Mouse (Mus musculus) MEL (cell line): Measurements from ENCODE around the gene Pola1. TPM values are rescaled to one million over a fixed set of nuclear protein-coding genes. Genes with fewer than 3 reads are reported as not detected.

Source experiments
- DNase-seq: peaks from one replicate; pipeline ENCODE4 v3.0.0; 2011; ENCODE audit warnings: low read depth, low spot score
- H3K27ac ChIP-seq: 2 replicates; pipeline ENCODE4 v1.5.1; 2012; ENCODE audit warnings: low read depth, mild to moderate bottlenecking, control low read depth, low read length, moderate library complexity; ENCODE audit not compliant: control insufficient read depth
- H3K27me3 ChIP-seq, 2 experiments: fragments of 150-350 bp in 1 of 2; sonication (generic) in 1 of 2; 2 replicates each; pipeline ENCODE4 v1.6.1; 2012; ENCODE audit warnings: low read length in 2 of 2, mild to moderate bottlenecking in 2 of 2, improper control_type of control experiment in 1 of 2, moderate library complexity in 1 of 2; ENCODE audit not compliant: insufficient read depth in 2 of 2, control insufficient read depth in 1 of 2
- H3K36me3 ChIP-seq, 2 experiments: 2 replicates each; pipeline ENCODE4 v1.6.1; 2012 to 2014; ENCODE audit warnings: low read length in 2 of 2, improper control_type of control experiment in 1 of 2, inconsistent platforms in 1 of 2, mild to moderate bottlenecking in 1 of 2; ENCODE audit not compliant: insufficient read depth in 2 of 2, control insufficient read depth in 1 of 2
- H3K4me1 ChIP-seq, 2 experiments: fragments of 150-350 bp in 1 of 2; sonication (generic) in 1 of 2; 2 replicates each; pipeline ENCODE4 v1.6.1; 2012; ENCODE audit warnings: low read length in 2 of 2, improper control_type of control experiment in 1 of 2, mild to moderate bottlenecking in 1 of 2; ENCODE audit not compliant: insufficient read depth in 2 of 2, control insufficient read depth in 1 of 2
- H3K4me3 ChIP-seq, 2 experiments: fragments of 150-350 bp in 1 of 2; sonication (generic) in 1 of 2; 2 replicates each; pipeline ENCODE4 v1.5.1; 2012; ENCODE audit warnings: low read depth in 2 of 2, low read length in 2 of 2, mild to moderate bottlenecking in 2 of 2, moderate library complexity in 2 of 2, control low read depth in 1 of 2, improper control_type of control experiment in 1 of 2; ENCODE audit not compliant: control insufficient read depth in 1 of 2, insufficient read depth in 1 of 2
- H3K79me2 ChIP-seq: 2 replicates; pipeline ENCODE4 v1.6.1; 2012; ENCODE audit warnings: mild to moderate bottlenecking, low read length, moderate library complexity; ENCODE audit not compliant: control insufficient read depth, poor library complexity, insufficient read depth
- H3K9ac ChIP-seq: 2 replicates; pipeline ENCODE4 v1.6.1; 2012; ENCODE audit warnings: low read depth, mild to moderate bottlenecking, control low read depth, low read length, moderate library complexity; ENCODE audit not compliant: control insufficient read depth, poor library complexity, severe bottlenecking
- H3K9me3 ChIP-seq: fragments of 150-350 bp; sonication (generic); replicated peaks from 2 replicates; pipeline ENCODE4 v1.6.1; 2012; ENCODE audit warnings: mild to moderate bottlenecking, low read length, improper control_type of control experiment, moderate library complexity; ENCODE audit not compliant: insufficient read depth
- BHLHE40 ChIP-seq: IDR thresholded peaks from 2 replicates; pipeline ENCODE4 v1.6.1; 2012; ENCODE audit warnings: low read depth, mild to moderate bottlenecking, inconsistent platforms, low read length, improper control_type of control experiment, borderline replicate concordance
- CHD1 ChIP-seq: IDR thresholded peaks from 2 replicates; pipeline ENCODE4 v1.6.1; 2012; ENCODE audit warnings: low read depth, mild to moderate bottlenecking, inconsistent platforms, low read length, improper control_type of control experiment
- CTCF ChIP-seq, 3 experiments: IDR thresholded peaks in 2 of 3; conservative IDR thresholded peaks in 1 of 3; 2 replicates each; pipeline ENCODE4 v1.5.1; 2011 to 2012; ENCODE audit warnings: low read length in 3 of 3, low read depth in 2 of 3, mild to moderate bottlenecking in 2 of 3, improper control_type of control experiment in 1 of 3, inconsistent platforms in 1 of 3, mixed read lengths in 1 of 3, moderate library complexity in 1 of 3; ENCODE audit not compliant: control insufficient read depth in 1 of 3, insufficient read depth in 1 of 3, poor library complexity in 1 of 3, severe bottlenecking in 1 of 3
- ELF1 ChIP-seq: IDR thresholded peaks from 2 replicates; pipeline ENCODE4 v1.6.1; 2014; ENCODE audit warnings: low read depth, mild to moderate bottlenecking, inconsistent platforms, low read length, improper control_type of control experiment, moderate library complexity
- EP300 ChIP-seq, 2 experiments: IDR thresholded peaks; 2 replicates each; pipeline ENCODE4 v1.6.1; 2011; ENCODE audit warnings: improper control_type of control experiment in 2 of 2, low read length in 2 of 2, low read depth in 1 of 2, mild to moderate bottlenecking in 1 of 2
- GATA1 ChIP-seq: IDR thresholded peaks from 2 replicates; pipeline ENCODE4 v1.6.1; 2011; ENCODE audit warnings: low read depth, low read length, improper control_type of control experiment
- KAT2A ChIP-seq: conservative IDR thresholded peaks from 2 replicates; pipeline ENCODE4 v1.6.1; 2012; ENCODE audit warnings: low read depth, low read length, improper control_type of control experiment, inconsistent platforms
- MAFK ChIP-seq: IDR thresholded peaks from 2 replicates; pipeline ENCODE4 v1.6.1; 2011; ENCODE audit warnings: low read depth, mild to moderate bottlenecking, low read length, improper control_type of control experiment, borderline replicate concordance
- MAX ChIP-seq: IDR thresholded peaks from 2 replicates; pipeline ENCODE4 v1.6.1; 2011; ENCODE audit warnings: low read length, improper control_type of control experiment
- MAZ ChIP-seq: IDR thresholded peaks from 2 replicates; pipeline ENCODE4 v1.6.1; 2012; ENCODE audit warnings: low read depth, mild to moderate bottlenecking, inconsistent platforms, low read length, improper control_type of control experiment
- MXI1 ChIP-seq: IDR thresholded peaks from 2 replicates; pipeline ENCODE4 v1.6.1; 2011; ENCODE audit warnings: mild to moderate bottlenecking, low read depth, low read length, improper control_type of control experiment
- MYC ChIP-seq: IDR thresholded peaks from 2 replicates; pipeline ENCODE4 v1.6.1; 2011; ENCODE audit warnings: low read depth, mild to moderate bottlenecking, low read length, improper control_type of control experiment, moderate library complexity
- POLR2AphosphoS5 ChIP-seq: IDR thresholded peaks from 2 replicates; pipeline ENCODE4 v1.6.1; 2012; ENCODE audit warnings: low read depth, borderline replicate concordance, mild to moderate bottlenecking, inconsistent platforms, low read length, moderate library complexity, mixed read lengths
- RCOR1 ChIP-seq: IDR thresholded peaks from 2 replicates; pipeline ENCODE4 v1.6.1; 2012; ENCODE audit warnings: low read depth, mild to moderate bottlenecking, inconsistent platforms, low read length, improper control_type of control experiment
- SIN3A ChIP-seq: IDR thresholded peaks from 2 replicates; pipeline ENCODE4 v1.6.1; 2012; ENCODE audit warnings: low read length, improper control_type of control experiment, inconsistent platforms
- TBP ChIP-seq: IDR thresholded peaks from 2 replicates; pipeline ENCODE4 v1.8.0; 2011; ENCODE audit warnings: low read depth, low read length, improper control_type of control experiment
- TCF12 ChIP-seq: IDR thresholded peaks from 2 replicates; pipeline ENCODE4 v1.6.1; 2014; ENCODE audit warnings: low read depth, mild to moderate bottlenecking, inconsistent platforms, low read length, improper control_type of control experiment, moderate library complexity
- UBTF ChIP-seq: IDR thresholded peaks from 2 replicates; pipeline ENCODE4 v1.6.1; 2012; ENCODE audit warnings: low read depth, mild to moderate bottlenecking, inconsistent platforms, low read length, improper control_type of control experiment, moderate library complexity, borderline replicate concordance; ENCODE audit not compliant: insufficient read depth
- USF2 ChIP-seq, 2 experiments: IDR thresholded peaks; 2 replicates each; pipeline ENCODE4 v1.6.1; 2011 to 2012; ENCODE audit warnings: improper control_type of control experiment in 2 of 2, low read length in 2 of 2, borderline replicate concordance in 1 of 2, inconsistent platforms in 1 of 2, low read depth in 1 of 2, mild to moderate bottlenecking in 1 of 2; ENCODE audit not compliant: insufficient read depth in 1 of 2
- ZKSCAN1 ChIP-seq: IDR thresholded peaks from 2 replicates; pipeline ENCODE4 v1.6.1; 2012; ENCODE audit warnings: low read depth, mild to moderate bottlenecking, inconsistent platforms, low read length, improper control_type of control experiment, moderate library complexity
- ZNF384 ChIP-seq: IDR thresholded peaks from 2 replicates; pipeline ENCODE4 v1.6.1; 2012; ENCODE audit warnings: low read depth, mild to moderate bottlenecking, inconsistent platforms, low read length, improper control_type of control experiment
- polyA plus RNA-seq, 2 experiments: library from polyadenylated mRNA; stranded (reverse) in 1 of 2; unstranded in 1 of 2; fragments of >175 nt in 1 of 2; fragments of >200 nt in 1 of 2; gene quantifications; 2 replicates each; pipeline versions ENCODE4 v1.2.1 to v1.2.4; 2012; ENCODE audit warnings: low replicate concordance in 2 of 2, low read depth in 1 of 2; ENCODE audit not compliant: insufficient read length in 2 of 2, insufficient read depth in 1 of 2, missing spikeins in 1 of 2
- total RNA-seq: library from RNA; depleted of rRNA; stranded (reverse); fragments of 300-350 nt; gene quantifications from 2 replicates; pipeline ENCODE4 v1.2.3, GENCODE M21; 2012

The Pola1 gene
- total and polyA plus RNA-seq, 3 experiments = 26.8 to 38.7 (median 36.1) TPM

- H3K4me1 ChIP-seq = peaks cover 7 to 12% of the 10 kb centered on the region in 2 experiments
- DNase-seq = peak; percentile 24
Observed at GRCm38 (mm10) chrX:93650738-93651137, 18.8 kb upstream of the Pola1 start.

GRCm38 (mm10) chrX:93644022-93644421 is 12.1 kb upstream of the Pola1 start:
- no peaks in the 10 kb centered on the region for H3K9me3 ChIP-seq
- H3K27me3 ChIP-seq = no peaks in the 10 kb centered on the region
- no peaks in the 10 kb centered on the region for H3K79me2 ChIP-seq
- H3K36me3 ChIP-seq = peaks cover 0 to 15% of the 10 kb centered on the region in 2 experiments; a peak in 2 of 4 replicates
- no peak overlapping the region; the same call in 1 of the 2 replicates for H3K9ac ChIP-seq
- H3K27ac ChIP-seq = peak overlapping the region; percentile 19; the same call in 1 of the 2 replicates
- TF ChIP-seq GATA1 (peak; percentile 6; the same call in 1 of the 2 replicates), SIN3A (peak; percentile 36; the same call in 1 of the 2 replicates), RCOR1 (no peak), MXI1 (no peak), EP300 (IDR thresholded peaks at IDR 0.05; ENCODE audit: low read depth in 1 of 2, low read length in 2 of 2) (peak in 1 of 2 experiments; percentile 6; a peak in 1 of 4 replicates), ELF1 (0 out of 2 replicates have a peak, but pooled peaks have one; percentile 18)
- H3K4me1 ChIP-seq = peaks cover 3% of the 10 kb centered on the region in 2 experiments; a peak in 1 of 4 replicates
- H3K4me3 ChIP-seq = peak overlapping the region in 1 of 2 experiments; percentile 41; a peak in 2 of 4 replicates
- peak; percentile 71 for DNase-seq

More at GRCm38 (mm10) chrX:93650738-93651137, 18.8 kb upstream of the Pola1 start:
- no peaks in the 10 kb centered on the region for H3K9me3 ChIP-seq
- H3K4me3 ChIP-seq = no peak overlapping the region
- H3K27ac ChIP-seq = no peak overlapping the region
- peak; percentile 60 for TF ChIP-seq ZNF384
- TF ChIP-seq EP300 (IDR thresholded peaks at IDR 0.05; ENCODE audit: low read depth in 1 of 2, low read length in 2 of 2) = peak in 1 of 2 experiments; percentile 51; a peak in 1 of 4 replicates
- TF ChIP-seq GATA1 = peak; percentile 70
- TF ChIP-seq TBP = no peak
- H3K79me2 ChIP-seq = no peaks in the 10 kb centered on the region
- H3K9ac ChIP-seq = no peak overlapping the region
- H3K27me3 ChIP-seq = no peaks in the 10 kb centered on the region
- H3K36me3 ChIP-seq = peaks cover 0 to 11% of the 10 kb centered on the region in 2 experiments; a peak in 2 of 4 replicates

- Histone ChIP-seq H3K27ac (peak overlapping the region; percentile 19; the same call in 1 of the 2 replicates), H3K9ac (no peak overlapping the region)
Observed at GRCm38 (mm10) chrX:93643600-93643999, 11.6 kb upstream of the Pola1 start.

More at GRCm38 (mm10) chrX:93643600-93643999, 11.6 kb upstream of the Pola1 start:
- H3K27me3 ChIP-seq = no peaks in the 10 kb centered on the region
- peaks cover 3% of the 10 kb centered on the region in 2 experiments; a peak in 1 of 4 replicates for H3K4me1 ChIP-seq
- no peaks in the 10 kb centered on the region for H3K9me3 ChIP-seq
- H3K4me3 ChIP-seq = no peak overlapping the region
- DNase-seq = peak; percentile 22
- H3K79me2 ChIP-seq = no peaks in the 10 kb centered on the region
- peaks cover 0 to 15% of the 10 kb centered on the region in 2 experiments; a peak in 2 of 4 replicates for H3K36me3 ChIP-seq
- no peak for TF ChIP-seq ELF1
- TF ChIP-seq ZKSCAN1 = no peak
- no peak for TF ChIP-seq MAZ
- no peak for TF ChIP-seq BHLHE40
- TF ChIP-seq RCOR1 = no peak
- 0 out of 4 replicates have a peak, but pooled peaks of 1 of the 2 experiments have one; percentile 18 for TF ChIP-seq EP300 (IDR thresholded peaks at IDR 0.05; ENCODE audit: low read depth in 1 of 2, low read length in 2 of 2)
- no peak for TF ChIP-seq POLR2AphosphoS5
- no peak for TF ChIP-seq CTCF (IDR thresholded peaks at IDR 0.05 in 2 of 3, conservative IDR thresholded peaks at IDR 0.05 in 1 of 3; ENCODE audit: control insufficient read depth in 1 of 3, insufficient read depth in 1 of 3, low read depth in 2 of 3, low read length in 3 of 3, poor library complexity in 1 of 3, severe bottlenecking in 1 of 3)
- no peak for TF ChIP-seq MAX
- 0 out of 2 replicates have a peak, but pooled peaks have one; percentile 11 for TF ChIP-seq MYC
- TF ChIP-seq GATA1 = no peak
- TF ChIP-seq KAT2A = no peak
- TF ChIP-seq CHD1 = no peak
- TF ChIP-seq TCF12 = no peak
- TF ChIP-seq MAFK = peak; percentile 91
- no peak for TF ChIP-seq UBTF
- no peak for TF ChIP-seq USF2 (IDR thresholded peaks at IDR 0.05; ENCODE audit: borderline replicate concordance in 1 of 2, insufficient read depth in 1 of 2, low read depth in 1 of 2, low read length in 2 of 2)
